Mouse (Mus musculus) yolk sac, embryonic 10.5 days (tissue): ENCODE measurements at regions not wholly inside any gene's neighbourhood (a gene's known extent, or its start where the extent isn't known, plus 50 kb on each side); places are given as distances from the start of the nearest gene placed in this dataset.

Experiments
- DNase-seq: peaks from one replicate; pipeline ENCODE4 v3.0.0-alpha.2; 2017; ENCODE audit warnings: low spot score

DNA sequence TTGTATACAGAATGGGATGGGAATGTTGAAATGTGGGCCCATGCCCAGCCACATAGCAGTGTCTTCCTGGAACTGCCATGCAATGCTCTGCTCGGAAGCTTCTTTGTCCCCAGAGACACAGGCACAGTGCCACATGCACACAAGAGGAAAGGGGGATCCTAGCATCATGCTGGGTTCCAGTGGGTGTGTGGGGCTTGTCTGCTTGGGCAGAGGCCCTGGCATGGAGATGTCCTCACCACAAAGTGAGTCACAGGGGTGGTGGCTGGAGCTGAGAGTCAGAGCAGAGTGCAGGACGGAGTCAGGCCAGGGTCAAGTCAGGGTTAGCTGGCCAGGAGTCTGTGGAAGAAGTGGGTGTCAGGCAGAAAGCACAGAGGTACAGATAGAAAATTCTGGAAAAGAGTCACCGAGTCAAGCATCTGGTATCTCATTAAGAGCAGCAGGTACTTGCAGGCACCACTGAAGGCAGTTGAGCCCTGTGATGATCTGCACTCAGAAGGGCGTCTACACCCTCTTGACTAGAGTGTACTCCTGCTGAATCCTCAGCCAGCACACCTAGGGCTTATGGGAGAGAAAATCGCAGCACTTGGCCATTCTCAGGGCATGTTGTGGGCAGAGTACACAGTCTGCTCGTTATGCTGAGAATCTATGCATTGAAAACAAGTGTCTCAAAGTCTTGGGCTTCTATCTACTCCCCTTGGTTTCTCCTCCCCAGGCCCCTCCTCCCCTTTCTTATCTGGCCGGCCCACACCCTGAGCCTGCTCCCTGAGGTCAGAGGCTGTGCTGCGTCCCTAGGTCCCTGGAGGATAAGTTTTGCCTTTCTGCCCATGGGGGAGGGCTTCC is 85.3 kb downstream of the Ackr3 start:
- DNase-seq = peak; percentile 64

DNA sequence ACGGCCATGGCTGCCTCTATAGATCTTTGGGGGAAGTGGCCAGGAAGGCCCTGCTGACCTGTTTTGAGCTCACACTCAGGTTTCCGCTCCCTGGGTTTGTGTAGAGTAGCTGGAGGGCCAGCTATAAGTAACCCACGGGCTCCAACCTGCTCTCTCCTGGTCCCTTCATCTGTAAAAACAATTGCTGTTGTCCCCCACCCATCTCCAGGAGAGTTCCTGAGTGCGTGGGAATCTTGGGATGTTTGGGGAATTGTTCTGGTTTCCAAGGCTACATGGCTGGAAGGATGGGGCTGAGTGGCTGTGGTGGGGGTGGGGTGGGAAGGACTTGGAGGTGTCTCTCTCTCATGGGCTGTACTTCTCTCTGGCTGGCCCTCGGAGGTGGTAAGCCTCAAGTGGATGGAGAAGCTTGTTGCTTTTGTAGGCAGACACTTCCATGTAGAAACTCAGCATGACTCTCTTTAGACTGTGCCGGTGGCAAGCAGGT is 86.0 kb downstream of the Ackr3 start:
- DNase-seq = no peak

DNA sequence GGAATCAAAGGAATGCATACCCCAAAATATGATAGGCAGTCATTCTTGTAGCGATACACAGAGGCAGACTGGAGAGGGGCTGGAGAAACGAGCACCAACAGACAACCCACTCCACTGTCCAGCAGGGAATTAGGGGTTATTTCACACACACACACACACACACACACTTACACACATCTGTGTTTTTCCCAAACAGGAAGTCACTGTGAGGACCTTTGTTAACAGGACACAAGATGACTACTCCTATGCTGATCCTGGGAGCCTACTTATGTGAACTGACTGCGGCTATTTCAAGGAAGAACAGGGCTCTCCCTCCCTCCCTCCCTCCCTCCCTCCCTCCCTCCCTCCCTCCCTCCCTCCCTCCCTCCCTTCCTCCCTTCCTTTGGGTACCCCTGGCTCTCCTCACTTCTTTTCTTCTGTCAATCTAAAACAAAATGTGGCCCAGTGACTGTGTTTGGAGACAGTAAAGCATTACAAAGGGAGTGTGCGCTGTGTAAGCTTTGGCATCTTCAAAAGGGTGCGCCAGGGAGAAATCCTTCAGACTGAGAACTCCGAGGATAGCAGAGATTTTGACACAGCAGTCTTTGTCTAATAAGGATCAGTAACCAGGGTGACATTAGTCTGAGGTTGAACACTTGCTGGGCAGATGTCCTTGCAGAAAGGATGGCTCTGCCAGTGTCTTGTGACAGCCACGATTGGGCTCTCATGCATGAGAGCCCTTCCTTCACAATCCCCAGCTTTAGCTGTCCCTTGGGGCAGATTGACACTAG is 86.8 kb downstream of the Ackr3 start:
- no peak for DNase-seq

DNA sequence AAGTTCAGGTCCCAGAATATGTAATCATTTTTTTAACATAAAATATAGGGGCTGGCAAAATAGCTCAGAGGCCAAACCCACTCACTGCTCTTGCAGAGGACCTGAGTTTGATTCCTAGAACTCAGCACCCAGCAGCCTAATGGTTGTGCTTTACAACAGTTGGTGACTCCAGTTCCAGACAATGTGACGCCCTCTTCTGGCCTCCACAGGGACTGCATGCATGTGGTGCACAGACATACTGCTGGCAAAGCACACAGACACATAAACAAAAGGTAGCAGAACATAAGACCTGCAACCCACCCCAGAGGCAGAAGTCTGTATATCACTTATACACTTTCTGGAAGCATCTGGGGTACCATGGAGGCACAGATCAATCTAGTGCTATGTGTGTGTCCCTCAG is 87.5 kb downstream of the Ackr3 start:
- DNase-seq = no peak

DNA sequence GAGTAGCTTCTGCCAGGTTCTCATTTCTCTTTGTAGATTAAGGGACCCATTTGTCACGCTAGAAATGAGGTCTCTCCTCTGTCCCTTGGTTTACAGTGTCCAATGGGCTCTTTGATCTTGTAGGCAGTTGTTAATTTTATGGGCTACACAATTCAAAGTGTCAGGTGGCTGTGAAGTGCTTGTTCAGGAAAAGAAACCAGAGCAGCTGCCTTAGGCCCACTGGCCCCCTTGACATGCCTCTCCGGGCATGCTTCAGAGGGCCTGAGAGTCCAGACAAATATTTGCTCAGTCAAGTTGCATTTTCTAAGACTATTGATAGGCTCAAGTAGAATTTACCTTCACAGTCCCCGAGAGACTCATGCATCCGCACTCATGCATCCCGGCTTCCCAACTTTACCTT is 94.0 kb downstream of the Ackr3 start:
- DNase-seq = no peak

DNA sequence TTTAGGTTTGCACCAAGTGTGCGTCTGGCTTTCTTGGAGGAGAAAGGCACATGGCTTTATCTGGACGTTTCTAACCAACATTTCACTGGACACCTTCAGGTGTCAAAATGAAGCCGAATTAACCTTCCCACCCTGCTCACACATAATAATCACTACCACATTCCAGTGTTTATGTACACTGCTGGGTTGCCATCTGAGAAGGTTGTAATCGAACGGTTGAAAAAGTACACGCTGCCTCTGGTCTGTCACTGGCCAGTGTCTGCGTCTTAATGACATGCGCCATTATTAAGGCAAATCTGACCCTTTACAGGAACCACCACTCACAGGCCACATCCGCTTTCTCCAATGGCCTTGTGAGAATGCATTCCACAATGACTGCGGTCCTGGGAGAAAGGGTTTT is 96.4 kb downstream of the Ackr3 start:
- no peak for DNase-seq

DNA sequence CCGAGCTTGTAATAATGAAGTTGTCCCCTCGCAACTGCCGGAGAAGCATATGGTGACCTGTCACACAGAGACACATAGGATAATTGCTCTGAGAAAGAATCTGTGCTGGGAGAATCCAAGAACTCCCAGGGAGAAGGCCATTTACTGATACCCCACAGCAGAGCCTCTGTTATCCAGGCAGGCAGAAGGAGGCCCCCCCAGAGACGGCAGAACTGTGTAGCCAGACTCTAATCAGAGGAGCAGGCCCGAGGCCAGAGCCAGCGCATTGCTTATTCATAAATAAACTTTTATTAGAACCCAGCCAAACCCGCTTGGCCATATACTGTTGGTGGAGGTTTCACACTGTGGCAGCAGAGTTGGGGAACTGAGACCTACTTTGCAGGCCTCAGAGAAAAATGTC is 100.6 kb downstream of the Ackr3 start:
- no peak for DNase-seq

DNA sequence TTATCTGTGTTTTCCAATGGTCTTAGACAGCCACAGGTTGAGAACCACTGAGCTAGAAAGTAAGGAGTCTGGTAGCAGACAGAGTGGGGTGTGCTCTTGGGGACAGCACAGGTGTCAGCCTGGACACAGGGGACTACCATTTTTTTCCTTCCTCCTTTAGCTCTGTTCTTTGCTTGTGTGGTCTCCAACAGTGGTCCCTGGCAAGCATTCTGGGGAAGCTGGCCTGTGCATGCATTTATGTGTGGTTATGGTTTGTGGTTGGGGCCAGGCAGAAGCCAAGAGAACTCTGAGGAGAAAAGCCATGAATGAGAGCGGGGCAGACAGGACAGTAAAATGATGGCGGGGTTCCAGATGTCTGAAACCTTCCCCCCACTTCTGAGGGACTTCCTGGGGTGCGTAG is 107.2 kb downstream of the Ackr3 start:
- no peak for DNase-seq

DNA sequence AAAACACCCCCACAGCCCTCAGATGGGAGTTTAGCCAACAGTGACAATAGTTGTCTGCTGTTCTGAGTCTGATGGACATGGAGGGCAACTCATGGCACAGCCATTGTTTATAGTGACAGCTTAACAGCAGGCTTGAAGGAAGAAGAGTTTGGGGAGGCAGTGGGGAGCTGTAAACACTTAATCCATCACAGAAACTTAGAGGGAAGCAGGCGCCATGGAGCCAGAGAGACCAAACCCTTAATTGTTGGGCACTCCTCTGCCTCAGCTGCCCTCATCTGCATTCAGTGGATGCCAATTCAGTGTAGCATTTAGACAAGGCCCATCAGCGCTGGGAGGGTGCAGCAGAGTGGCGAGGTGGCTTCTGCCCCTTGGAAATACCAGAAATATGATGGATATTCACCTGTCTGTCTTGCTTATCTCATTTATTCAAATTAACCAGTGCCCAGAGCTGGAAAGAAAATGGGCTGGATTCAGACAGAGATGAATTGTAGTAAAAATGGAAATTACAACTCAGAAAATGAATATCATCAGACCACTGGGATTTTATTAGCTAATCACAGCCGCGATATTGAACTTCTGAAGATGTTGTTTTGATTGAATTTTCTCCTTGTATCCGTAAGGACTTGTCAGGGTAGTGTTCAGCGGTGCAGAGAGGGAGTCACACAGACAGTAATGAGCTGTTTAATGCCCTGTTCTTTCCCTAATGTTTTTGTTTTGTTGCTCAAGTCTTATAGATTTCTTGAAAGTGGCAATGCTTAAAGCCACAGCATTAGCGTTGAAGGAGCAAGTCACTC is 108.1 kb downstream of the Ackr3 start:
- no peak for DNase-seq

DNA sequence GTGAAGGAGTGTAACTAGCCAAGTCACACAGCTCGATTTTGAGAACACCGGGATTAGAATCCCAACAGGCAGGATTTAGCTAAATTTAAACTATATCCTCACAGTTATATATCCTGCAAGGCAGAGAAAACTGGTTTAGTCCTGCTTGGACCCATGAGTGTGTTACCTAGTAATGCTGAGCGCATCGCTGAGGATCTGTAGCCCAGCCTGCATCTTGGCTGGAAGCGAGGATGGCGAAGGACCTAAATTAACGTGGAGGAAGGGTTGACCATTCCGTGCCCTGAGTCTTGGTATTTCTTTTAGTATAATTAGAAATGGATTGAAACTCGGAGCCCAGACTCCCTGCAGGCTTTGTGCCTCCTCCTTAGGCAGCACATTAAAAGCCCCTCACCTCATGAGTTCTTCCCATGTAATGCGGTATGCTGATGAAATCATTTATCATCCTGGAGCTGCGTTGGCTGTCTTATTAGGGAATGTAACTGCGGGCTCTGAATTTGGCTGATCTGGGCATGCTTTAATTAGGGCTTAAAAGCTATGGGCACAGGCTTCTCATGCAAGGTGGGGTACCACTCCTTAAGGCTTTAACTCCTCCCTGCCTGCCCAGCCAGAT is 110.1 kb downstream of the Ackr3 start:
- DNase-seq = no peak

DNA sequence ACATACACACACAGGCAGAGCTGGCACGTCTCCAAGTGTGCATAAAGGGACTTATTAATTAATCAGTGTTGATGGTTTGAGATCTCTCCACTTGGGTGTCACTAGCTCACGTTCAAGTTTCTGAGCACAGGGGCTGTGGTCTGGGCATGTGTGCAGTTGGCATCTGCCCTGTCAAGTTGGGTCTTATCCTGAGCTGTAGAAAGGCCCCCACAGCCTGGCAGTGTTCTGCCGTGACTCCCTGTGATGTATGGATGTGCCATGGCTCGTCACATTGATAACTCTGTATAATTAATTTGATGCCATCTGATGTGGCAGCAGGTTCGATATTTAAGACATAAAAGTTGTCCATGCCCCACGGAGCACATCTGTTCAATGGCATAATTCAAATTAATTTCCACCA is 114.1 kb downstream of the Ackr3 start:
- DNase-seq = no peak

DNA sequence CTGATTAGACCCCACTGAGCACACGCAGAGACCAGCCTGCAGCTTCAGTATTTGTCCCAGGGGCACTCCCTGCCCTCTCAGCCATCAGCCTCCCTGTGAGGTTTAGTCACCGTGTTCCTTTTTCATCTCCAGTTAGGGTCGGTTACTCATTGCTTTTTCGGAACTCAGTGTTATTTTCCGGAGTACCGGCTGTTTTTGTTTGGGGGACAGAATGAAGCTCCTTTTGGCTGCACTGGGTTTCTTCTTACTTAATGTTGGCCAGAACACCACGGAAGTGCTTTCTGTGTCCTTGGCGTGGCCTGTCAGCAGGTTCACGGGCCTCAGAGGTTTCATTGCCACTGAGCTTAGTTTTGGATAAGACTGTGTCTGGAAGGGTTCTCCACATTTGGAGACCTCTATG is 114.7 kb downstream of the Ackr3 start:
- no peak for DNase-seq

DNA sequence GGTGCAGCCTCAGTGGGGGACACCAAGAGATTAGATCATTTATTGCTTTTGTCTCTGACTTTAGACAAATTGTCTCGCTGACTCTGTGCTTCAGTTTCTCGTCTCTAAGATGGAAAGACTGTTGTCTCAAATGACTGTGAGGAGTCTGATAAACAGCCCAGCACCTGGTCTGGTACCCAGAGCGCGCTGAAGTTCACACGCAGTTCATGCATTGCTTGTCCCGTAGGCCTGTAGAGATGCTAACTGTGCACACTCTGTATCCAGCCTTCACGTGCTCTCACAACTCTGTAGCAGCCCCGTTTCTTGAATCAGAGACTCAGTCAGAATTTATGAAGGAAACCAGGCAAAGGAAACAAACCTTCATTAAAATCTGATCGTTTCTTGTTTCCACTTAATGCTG is 116.7 kb downstream of the Ackr3 start:
- DNase-seq = no peak

DNA sequence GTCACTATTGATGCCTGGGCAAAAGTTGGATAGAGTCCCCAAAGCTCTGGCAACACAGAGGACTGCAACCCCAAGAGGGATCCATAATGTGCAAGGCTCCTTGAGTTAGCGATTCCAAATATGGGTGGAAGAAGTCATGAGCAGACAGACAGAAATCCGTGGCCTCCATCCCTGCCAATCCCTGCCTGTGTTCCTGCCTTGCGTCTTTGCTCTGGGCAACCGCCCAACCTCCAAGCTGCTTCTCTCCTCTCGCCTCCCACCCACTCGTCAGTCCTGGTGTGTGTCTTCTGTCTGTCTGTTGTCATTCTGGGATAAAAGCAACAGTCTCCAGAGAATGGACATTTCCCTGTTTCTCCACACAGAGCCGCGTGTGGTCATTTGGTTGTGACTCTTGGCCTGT is 117.7 kb downstream of the Ackr3 start:
- DNase-seq = no peak

DNA sequence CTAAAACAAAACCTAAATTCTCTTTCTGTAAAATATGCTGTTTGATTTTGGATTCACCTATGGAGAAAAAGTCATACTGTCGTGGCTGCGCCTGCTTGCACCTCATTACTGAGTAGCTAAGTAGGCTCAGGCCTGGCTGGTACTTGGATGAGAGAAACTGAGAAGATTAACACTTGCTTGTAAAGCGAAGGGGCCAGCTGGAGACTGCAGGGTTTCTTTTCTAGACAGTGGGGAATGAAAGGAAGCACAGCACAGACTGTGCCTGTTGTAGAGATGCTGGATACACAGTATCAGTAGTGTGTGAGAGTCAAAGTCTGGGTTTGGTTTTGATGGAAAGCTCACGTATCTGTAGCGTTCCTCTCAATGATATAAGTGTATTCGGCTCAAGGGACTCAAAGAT is 123.5 kb downstream of the Ackr3 start:
- no peak for DNase-seq

DNA sequence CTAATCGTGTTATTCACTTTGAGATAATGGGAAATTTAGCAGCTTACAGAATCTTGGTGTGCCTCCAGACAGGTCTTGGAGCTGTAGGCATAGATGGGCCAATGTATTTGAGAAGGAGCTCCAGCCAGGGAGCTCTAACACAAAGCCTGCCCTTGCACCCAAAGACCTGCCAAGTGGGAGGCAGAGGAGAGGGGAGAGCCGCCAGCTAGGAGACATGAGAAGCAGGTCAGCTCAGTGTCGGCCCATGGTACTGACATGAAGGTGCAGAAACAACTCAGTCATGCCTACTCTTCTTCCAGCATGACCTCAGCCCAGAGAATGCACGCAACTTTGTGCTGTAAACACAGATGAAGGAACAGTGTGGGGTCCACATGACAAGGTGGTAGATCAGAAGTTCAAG is 128.8 kb downstream of the Ackr3 start:
- DNase-seq = no peak

DNA sequence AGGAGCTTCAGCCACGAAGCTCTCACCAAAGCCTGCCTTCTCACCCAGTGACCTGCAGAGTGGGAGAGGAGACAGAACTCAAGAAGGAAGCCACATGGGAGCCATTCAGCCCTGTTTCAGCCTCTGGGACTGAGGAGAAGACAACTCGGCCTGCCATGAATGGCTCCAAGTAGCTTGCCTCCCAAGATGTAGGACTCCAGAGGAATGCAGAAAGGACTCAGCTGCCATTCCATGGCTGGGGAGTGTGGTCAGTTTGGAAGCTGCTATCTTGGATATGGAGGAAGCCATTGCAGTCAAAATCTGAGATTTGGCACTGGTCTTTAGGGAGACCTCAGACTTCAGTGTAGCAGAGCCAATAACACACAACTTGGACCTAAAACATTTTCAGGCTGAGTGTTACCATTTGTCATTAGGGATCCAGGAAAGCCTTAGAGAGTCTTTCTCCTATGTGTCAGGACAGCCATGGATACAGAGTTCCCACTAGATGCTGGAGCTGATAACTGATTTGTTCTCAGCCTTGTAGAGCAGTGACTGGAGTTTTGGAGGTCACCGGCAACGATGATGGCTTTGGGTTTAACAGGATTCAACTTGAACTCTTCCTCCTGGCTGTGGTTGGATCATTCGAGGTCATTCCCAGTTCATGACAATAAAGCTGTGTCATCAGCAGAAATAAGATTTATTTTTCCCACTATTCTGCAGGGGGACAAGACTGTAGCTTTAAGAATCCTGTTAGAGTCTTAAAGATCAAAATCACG is 130.1 kb downstream of the Ackr3 start:
- DNase-seq = no peak

DNA sequence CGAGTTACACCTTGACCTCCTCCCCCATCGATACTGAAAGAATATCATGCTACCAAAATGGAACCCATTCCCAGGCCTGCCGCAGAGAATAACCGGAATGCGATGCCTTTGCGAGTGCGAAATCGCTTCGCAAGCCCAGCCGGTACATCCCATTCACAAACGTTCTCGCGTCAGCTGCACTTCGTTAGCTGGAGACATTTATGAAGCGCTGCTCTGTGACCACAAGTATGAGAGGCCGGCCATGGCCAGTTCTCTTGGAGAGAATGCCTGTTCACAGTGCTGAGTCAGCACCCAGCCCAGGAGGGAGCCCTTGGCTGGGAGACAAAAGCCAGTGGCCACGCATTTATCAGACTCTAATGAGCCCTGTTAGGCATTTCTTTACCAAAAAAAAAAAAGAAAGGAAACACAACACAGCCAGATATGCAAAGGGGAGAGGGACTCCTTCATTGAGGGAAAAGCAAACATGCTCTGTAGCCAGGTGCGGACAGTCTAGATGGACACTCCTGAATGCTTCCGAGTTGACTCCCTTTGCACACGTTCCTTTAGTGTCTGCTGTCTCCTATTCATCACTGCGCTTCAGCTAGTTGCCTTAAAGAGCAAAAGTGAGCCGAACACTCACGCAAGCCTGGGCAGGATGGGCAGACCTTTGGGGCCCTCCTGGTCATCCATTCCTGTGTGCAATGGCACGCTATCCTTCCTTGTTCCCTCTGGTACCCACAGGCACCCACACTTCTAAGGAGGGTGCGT is 131.4 kb downstream of the Ackr3 start:
- DNase-seq = peak; percentile 45

DNA sequence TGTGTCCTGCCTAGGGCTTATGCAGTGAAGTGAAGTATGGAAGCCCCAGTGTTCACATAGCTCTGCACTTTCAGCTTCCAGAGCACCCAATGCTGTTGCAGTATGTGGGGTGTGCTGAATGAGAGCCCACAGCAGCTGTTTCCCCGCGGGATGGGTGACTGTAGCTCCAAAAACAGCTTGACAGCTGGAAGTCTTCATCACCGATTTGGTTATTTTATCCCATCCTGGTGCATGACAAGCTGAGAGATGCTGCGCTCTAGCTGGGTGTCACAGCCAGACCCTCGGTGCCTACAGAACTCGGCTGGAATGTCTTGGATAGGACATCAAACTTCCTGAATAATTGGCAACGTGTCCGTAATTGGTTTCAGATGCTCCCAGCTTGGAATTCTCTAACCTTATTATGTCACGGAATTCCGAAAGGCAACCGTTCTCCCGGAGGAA is 134.1 kb downstream of the Ackr3 start:
- DNase-seq = no peak

DNA sequence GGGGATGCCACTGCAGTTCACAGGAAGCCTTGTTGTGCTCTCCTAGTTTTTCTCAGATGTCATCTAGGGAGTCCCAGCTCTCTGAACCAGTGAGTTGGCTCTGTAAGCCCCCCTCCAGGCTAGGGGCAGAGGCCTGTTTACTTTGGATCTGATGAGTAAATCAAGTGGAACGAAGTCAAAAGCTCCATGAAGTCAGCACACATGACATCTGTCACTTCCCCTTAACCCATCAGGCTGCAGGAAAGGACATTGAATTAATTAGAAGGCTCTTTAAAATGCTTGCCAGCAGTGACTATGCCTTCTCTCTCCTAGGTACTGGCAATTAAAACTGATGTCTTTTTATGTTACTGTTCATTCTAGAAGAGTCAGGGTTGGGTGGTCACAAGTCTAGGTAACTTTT is 138.6 kb downstream of the Ackr3 start:
- no peak for DNase-seq

DNA sequence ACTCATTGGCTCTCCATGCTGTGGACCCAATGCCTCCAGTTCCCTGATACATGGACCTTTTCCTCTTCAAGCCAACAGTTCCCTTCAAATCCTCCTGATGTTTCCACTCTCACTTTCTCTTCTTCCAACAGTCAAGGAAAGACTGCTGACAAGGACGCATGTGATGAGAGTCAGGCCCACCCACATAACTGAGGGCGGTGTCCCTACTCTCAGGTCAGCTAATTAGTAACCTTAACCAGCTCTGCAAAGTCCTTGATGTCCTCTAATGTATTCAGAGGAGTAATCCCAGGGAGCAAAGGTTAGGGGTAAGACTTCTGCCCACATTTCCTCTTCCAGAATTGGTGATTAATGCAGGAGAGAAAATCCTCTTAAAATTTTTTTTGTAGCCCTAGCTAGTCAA is 139.7 kb downstream of the Ackr3 start:
- peak; percentile 31 for DNase-seq
